Mouse (Mus musculus): ENCODE results near the gene Mitf.

The Mitf gene

DNA sequence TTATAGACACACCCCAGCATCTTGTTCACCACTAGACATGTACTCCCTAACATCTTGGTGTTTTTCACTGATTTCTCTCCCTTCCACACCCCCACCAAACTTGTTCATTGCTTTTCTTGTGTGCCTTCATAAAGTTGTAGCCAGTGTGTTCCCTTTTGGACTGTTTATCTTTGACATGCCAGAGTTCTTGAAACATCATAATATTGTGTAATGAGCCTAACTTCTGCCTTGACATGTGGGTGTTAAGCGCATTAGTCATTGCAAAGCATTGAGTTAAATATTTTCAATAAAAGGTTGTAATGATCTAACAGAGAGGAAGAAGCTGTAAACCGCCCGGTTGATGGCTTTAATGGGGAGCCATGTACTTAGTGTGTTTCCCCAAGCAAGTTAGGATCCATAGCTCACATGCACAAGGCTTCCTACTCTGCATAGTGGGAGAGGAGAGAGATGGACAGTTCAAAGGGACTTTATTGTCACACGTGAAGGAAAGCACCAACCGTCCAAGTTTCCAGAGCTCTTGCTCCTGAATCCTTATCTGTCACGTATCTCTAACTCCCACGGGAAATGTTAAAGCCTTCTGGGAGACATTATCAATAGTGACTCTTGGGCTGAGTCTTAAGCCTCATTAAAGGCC is 19.9 kb downstream of the Mitf start:
- DNase-seq (ENCODE audit: low spot score), result peak; percentile 50

- DNase-seq (ENCODE audit: low spot score), result no peak
Observed at GRCm38 (mm10) chr6:97828021-97828420, 21.2 kb downstream of the Mitf start.

GRCm38 (mm10) chr6:97828822-97829719 is 22.2 kb downstream of the Mitf start:
- DNase-seq (ENCODE audit: low spot score), result no peak

DNA sequence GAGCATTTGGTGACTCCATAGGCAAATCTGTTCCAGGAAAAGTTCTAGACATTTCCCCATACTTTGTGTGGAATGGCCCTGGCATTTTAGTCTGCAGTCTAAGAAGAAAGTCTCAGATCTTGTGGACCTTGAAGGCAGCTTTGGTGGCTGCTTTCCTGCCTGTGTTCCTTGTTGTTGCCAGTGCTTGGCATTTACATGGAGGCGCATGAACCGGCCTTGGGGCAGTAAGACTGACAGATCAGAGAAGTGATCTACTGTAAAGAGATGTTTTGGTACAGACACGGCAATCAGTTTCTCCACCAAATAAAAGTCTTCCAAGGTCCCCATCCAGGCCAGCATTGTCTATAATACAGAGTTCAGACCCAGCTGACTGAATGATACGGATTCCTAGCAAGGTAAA is 25.6 kb downstream of the Mitf start:
- DNase-seq (ENCODE audit: low spot score), result no peak

DNA sequence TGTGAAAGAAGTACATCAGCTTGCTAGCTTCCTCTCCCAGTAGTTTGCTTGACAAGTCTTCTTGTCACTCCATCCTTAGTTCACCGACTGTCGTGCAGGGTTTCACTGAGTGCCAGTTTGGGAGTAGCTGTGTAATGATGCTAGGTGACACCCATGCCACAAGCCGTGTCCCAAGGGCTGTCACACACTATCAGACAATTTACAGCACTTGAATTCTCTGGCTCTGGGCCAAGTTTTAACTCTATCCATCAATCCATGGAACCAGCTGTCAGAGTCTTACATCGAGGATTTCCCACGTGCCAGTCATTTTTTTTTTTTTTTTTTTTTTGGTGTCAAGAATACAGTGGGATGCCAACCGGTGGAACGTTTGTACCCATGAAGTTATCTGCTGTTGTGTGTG is 29.3 kb downstream of the Mitf start:
- no peak for DNase-seq (ENCODE audit: low spot score)

GRCm38 (mm10) chr6:97837711-97838110 is 30.9 kb downstream of the Mitf start:
- no peak for DNase-seq (ENCODE audit: low spot score)

- DNase-seq (ENCODE audit: low spot score), result no peak
Observed at GRCm38 (mm10) chr6:97839568-97839967, 32.7 kb downstream of the Mitf start.

- no peak for DNase-seq (ENCODE audit: low spot score)
Observed at GRCm38 (mm10) chr6:97844112-97844511, 37.3 kb downstream of the Mitf start.

DNA sequence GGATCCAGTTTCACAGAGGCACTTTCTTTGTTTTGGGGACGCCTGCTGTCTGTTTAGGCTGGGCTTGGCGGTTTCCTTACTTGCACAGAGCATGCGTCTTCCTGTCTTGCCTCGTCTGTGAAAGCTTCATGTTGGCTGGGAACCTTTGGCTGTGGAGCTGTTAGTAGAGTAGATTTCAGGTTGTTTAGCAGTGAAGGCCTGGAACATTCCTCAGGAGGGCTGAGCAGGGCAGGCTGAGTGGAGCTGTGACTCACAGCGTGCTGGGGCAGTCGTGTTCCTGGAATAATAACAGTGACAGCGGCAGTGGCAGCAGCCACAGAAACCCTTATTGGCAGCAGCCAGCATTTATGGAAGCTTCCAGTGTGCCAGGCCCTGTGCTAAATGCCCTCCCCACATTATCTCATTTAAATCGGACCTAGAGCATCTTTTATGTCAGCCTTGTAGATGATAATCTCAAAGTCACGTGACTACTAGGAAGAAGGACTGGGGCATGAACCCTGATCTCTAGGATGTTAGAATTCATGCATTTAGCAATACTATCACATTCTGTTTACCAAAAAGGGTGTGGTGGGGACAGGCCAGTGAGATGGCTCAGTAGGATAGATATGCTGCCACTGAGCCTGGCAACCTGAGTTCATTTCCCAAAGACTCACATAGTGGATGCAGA is 41.5 kb downstream of the Mitf start:
- DNase-seq (ENCODE audit: low spot score), result peak; percentile 33

DNA sequence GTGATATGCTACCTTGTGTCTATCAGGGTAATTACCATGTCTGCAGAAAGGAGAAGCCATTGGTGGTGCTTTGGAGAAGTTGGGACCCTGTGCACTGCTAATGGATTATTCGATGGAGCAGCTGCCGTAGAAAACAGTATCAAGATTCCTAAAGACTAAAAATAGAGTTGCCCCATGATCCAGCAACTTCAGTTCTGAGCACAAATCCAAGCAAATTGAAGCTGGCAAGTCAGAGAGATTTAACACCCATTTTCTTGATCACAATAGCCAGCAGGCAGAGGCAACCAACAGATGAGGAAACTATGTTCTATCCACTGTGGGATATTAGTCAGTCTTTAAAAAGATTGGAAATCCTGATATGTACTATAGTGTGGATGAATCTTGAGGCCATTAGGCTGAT is 47.4 kb downstream of the Mitf start:
- DNase-seq (ENCODE audit: low spot score), result peak; percentile 18

DNA sequence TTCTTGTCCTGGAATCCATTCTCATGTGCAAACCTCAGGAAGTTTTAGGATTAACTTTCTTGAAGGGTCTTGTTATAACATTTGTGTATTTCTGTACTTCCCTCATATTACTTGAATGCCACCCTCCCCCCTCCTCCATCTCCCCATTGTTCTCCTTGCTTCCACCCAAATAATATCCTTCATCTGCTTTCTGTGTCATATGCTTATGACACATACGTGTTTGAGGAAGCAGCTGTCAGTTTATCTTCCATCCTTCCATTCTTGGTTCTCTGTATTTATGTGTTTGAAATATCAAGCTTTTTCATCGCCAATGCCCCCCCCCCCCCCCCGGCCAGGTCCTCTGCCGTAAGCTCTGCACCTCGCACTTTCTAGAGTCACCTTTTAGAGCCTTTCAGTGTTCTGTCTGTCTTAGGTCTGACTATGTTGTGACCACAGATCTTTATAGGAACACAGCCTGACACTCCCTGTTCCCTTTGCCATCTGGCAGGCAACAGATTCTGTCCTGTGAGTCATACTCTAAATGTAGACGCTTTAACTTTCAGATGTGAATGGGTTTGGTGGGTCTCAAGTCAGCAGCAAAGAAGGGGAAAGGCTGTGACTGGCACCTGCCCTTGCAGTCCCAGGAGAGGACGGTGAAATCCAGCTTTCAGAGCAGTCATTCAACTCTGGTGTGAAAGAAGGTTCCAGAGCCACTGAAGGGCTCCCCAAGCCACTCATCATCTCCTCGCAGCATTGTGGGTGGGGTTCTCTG is 48.7 kb downstream of the Mitf start:
- DNase-seq (ENCODE audit: low spot score), result peak; percentile 22

- DNase-seq (ENCODE audit: low spot score), result no peak
Observed at GRCm38 (mm10) chr6:97856502-97856901, 49.6 kb downstream of the Mitf start.

GRCm38 (mm10) chr6:97857690-97858089 is 50.8 kb downstream of the Mitf start:
- DNase-seq (ENCODE audit: low spot score), result peak; percentile 20

- no peak for DNase-seq (ENCODE audit: low spot score)
Observed at GRCm38 (mm10) chr6:97866575-97866974, 59.7 kb downstream of the Mitf start.

DNA sequence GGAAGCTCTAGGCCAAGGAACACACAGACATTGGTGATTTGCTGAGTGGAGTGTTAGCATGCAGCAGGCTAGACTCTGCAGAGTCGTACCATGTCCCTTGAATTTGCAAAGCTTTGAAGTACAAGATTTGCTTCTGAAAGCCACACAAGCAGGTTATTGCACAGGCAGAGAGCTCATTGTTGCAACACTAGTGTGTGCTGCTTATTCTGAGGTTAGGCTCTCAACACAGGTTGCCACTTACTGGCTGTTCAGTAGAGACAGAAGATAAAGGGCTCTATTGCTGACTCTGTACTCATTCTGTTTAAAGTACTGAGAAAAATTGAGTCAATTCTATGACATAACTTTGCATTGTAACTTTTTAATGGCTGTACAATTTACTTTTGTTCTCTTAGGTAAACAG is 61.2 kb downstream of the Mitf start:
- DNase-seq (ENCODE audit: low spot score), result no peak

- DNase-seq (ENCODE audit: low spot score), result no peak
Observed at GRCm38 (mm10) chr6:97869953-97870352, 63.1 kb downstream of the Mitf start.

GRCm38 (mm10) chr6:97871296-97872030 is 64.6 kb downstream of the Mitf start:
- DNase-seq (ENCODE audit: low spot score), result no peak

- no peak for DNase-seq (ENCODE audit: low spot score)
Observed at GRCm38 (mm10) chr6:97873102-97873501, 66.2 kb downstream of the Mitf start.

GRCm38 (mm10) chr6:97876990-97877389 is 70.1 kb downstream of the Mitf start:
- DNase-seq (ENCODE audit: low spot score), result no peak

GRCm38 (mm10) chr6:97877492-97877891 is 70.6 kb downstream of the Mitf start:
- DNase-seq (ENCODE audit: low spot score), result no peak

DNA sequence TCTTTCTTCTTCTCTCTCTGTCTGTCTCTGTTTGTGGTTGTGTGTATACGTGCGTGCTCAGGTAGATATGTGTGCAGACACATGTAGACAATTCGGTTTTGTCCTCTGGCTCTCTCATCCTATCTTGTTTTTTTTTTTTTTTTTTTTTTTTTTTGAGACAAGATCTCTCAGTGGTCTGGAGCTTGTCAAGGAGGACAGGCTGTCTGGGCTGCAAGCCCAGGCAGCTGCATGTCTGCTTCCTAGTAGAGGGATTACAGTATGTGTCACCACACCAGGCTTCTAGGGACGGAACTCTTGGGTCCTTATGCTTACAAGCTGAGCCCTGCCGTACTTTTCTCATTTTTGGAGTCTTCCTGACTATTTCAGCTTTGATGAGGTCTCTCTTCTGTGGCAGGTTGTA is 73.5 kb downstream of the Mitf start:
- DNase-seq (ENCODE audit: low spot score), result no peak

GRCm38 (mm10) chr6:97881935-97882334 is 75.1 kb downstream of the Mitf start:
- no peak for DNase-seq (ENCODE audit: low spot score)
